Mouse (Mus musculus) layer of hippocampus, postnatal 25 days (tissue): ENCODE data around the gene Naxe. TPM values are rescaled to one million over a fixed set of nuclear protein-coding genes. Genes with fewer than 3 reads are reported as not detected.

ENCODE experiments used
- DNase-seq, 2 experiments: peaks; one replicate each; pipeline ENCODE4 v3.0.0; 2022; ENCODE audit warnings: mixed read lengths in 2 of 2, low spot score in 1 of 2; ENCODE audit errors: extremely low spot score in 1 of 2
- total RNA-seq, 2 experiments: library from RNA; stranded (reverse); gene quantifications; 2 replicates each; pipeline ENCODE4 v1.2.3; 2021

Gene Naxe
- total RNA-seq, result 10 to 100 TPM; 80.8 to 84.2 TPM

- peak; percentile 69 to 73 for DNase-seq
Measured at GRCm38 (mm10) chr3:88057902-88058696, at the start of gene Naxe. Gene Naxe, minus strand, starts transcription at chr3:88058495.

DNA sequence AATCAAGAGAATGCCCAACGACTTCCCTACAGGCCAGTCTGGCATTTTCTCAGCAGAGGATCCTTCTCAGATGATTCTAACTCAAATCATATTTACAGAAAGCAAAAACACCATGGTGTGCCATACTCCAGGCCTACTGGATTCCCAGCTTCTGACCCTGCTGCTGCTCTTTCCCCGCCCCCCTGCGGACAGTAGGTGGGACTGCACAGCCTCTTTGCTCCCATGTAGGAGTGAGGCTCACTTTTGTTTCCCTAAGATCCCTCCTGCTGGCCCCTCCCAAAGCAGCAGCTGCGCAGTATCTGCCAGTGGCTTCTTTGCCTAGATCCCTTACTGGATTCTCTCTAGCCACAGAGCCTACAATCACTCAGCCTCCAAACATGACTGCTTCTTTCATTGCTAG is 47.8 kb upstream of the Naxe start:
- no peak for DNase-seq

DNA sequence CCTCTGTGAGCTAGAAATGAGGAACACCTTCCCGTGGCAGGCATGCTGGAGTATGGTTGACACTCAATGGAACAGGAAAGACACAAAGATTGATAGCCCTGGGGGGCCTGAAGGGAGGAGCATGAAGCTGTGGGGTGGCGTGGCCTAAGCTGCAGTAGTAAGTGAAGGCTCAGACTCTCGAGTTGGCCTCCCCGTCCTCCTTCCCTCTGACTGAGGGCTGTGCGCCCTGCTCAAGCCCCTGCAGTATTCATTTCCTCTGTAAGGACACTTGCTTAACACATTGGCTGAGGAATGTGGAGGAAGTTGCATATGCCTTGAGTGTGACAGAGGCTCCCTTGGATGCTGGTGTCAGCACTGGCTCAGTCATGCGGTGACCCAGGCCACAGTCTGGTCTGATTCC is 44.3 kb upstream of the Naxe start:
- no peak for DNase-seq

DNA sequence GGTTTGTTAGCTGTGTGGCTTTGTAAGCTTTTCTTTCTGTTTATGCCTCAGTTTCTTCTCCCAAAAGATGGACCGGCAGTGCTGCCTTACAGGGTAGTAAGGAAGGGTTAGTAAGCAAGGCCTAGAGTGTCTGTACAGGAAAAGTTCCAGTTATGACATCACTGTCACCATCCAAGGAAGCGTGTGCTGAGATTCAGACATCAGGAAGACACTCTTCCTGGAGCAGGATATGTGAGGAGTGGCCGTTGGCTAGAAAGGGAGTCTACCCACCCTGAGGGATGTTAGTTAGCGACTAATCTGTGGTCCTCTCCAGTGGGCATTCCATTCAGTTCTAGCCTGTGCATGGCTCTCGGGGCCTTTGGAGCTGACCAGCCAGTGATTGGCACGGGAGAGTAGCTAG is 43.9 kb upstream of the Naxe start:
- no peak for DNase-seq

DNA sequence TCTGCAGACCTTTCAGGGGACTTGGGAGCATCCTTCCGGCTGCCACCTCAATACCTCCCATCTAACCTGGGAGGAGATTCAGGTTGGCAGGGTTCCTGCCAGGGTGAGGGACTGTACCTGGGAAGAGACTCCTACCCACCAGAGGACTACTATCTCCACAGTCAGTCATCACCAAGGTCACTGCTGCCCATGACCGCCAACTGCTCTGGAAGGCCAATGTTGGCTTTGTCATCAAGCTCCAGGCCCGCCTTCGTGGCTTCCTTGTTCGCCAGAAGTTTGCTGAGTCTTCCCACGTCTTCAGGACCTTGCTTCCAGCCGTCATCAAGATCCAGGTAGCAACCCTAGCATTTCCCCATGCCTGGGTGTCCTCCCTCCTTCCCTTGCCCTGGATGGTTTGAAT is 43.4 kb upstream of the Naxe start:
- DNase-seq, result no peak

DNA sequence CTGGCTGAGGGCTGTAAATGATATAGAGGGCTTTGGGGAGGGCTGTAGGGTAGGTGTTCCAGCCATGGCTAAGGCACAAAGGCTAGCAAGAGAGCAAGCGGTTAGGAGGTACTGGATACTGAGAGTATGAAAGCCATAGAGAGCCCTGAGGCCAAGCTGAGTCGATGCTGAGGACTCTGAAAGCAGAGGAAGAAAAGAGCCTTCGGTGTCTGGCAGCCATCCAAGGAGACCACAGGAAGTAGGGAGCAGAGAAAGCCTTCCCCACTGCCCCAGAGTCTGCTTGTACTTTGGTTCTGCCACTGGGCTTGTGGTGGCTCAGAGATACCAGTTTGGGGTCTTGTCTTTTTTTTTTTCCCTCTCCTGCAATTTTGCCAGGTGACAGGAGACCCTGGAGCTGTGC is 42.0 kb upstream of the Naxe start:
- peak in 1 of 2 experiments; percentile 21 for DNase-seq

DNA sequence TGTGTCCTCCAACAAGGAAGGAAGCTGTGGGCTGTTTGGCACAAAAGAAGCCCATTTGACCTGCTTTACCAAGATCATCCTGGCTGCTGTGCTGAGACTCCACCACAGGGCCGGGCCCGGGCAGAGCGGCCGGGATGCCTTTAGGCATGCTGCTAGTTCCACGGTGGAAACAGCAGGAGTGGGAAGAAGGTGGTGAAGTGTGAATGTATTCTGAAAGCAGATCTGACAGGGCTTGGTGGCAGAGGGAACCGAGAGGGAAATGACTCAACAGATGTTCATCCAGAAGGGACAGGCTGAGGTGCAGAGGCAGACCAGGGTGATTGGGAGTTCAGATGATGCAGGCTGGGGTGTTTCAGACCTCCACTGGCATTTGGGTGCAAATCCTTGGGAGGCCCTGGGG is 39.4 kb upstream of the Naxe start:
- no peak for DNase-seq

DNA sequence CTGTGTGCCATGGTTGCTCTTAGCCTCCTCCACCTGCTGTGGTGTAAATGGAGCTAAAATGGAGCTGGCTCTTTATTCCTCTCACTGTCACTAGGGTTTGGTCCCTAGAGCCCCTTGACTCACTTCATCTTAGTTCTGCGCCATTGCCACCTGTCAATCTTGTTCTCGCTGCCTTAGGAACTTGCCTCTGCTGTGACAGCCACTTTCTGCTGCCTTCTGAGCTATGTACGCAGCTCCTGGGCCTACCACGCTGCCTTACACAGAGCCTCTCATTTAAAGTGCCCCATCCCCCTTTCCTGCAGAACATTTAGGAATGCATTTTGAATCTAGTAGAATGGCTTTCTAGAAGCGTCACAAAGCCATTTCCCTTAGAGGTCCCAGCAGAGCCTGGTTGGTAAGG is 35.8 kb upstream of the Naxe start:
- no peak for DNase-seq

DNA sequence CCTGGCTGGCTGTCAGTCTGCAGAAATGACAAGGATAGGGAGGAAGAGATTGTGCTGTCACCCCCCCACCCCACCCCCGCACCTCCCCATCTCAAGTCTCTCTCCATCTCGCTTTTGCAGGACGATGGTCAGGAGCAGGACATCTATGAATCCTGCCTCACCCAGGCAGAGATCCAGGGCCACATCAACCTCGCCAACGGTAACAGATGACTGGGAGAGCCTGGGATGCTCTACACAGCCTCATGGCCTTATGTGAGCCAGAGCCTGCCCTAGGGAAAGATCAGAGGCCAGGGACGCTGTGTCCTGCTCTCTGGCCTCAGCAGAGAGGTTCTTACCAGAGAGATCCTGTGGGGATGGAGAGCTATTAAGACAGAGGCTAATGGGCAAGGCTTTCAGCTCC is 32.3 kb upstream of the Naxe start:
- no peak for DNase-seq

- no peak for DNase-seq
Measured at GRCm38 (mm10) chr3:88090106-88090505, 31.8 kb upstream of the Naxe start.

GRCm38 (mm10) chr3:88087688-88088087 is 29.4 kb upstream of the Naxe start:
- DNase-seq, result no peak

DNA sequence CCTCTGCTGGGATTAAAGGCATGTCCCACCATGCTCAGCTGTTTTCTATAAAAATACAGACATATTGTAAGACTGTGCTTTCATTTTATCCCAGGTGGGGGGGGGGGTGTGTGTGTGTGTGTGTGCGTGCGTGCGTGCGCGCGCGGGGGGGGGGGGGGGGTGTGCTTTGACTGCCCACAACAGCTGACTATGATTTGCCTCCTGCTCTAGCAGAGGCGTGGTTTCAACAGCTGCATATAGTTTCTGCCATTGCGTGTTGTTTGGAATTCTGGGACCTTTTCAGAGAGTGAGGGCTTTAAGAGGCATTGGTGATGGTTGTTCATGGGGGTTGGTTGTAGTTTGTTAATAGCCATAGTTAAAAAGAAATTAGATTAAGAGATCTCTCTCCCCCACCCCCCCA is 27.2 kb upstream of the Naxe start:
- DNase-seq, result no peak

- DNase-seq, result no peak
Measured at GRCm38 (mm10) chr3:88084001-88084400, 25.7 kb upstream of the Naxe start.

GRCm38 (mm10) chr3:88082663-88083062 is 24.4 kb upstream of the Naxe start:
- no peak for DNase-seq

DNA sequence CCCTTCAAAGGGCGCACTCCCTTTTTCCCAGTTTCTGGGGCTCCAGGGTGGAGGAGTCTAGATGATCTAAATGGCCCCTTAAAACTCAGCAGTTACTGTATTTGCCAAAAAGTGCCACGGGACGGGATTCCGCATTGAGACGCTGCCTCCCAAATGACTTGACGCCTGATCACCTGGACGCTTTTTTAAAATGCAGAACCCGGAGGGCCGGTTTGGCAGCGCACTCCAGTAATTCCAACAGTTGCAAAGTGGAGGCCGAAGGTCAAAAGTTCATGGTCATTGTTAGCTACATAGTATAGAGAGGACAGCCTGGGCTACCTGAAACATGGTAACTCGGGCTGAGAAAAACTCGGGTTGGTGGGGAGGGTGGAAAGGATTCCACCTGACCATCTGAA is 23.9 kb upstream of the Naxe start:
- DNase-seq, result no peak

DNA sequence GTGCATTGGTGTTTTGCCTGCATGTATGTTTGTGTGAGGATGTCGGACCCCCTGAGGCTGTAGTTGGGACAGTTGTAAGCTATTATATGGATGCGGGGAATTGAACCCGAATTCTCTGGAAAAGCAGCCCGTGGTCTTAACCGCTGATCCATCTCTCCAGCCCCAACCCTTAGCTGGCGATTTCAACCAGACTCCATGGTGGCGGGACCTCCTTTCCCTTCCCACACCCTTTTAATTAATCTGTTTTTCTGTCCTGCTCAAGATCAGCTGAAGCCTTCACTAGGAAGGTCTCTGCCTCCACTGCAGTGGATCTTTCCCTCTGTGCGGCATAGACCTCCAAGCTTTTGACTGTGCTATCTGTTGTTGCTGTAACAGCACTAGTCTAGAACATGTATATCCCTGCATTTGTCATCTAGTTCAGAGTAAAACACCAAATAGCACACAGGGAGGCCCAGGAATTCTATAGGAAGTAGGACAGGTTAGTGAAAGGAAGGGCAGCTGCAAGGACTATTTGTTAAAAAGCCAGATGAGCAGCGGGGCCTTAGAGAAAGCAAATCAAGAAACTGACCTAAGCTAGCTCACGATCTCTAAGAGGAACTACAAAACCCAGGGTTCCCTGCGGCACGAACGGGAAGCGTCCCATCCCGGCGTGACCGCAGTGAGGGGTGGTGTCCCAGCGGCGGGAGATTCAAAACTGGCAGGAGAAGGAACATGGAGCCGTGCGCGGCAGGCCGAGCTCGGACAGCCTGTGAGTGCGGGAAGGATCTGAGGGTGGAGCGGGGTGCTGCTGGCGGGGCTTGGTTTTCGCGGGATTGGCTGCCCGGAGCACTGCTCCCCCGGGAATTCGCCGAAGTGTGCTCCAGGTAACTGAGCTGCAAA is 23.3 kb upstream of the Naxe start, which contains the start of gene Iqgap3:
Iqgap3 (plus strand) TSS at position 627 of the 879 bp plus-strand sequence.
- DNase-seq, result peak; percentile 61 to 87

GRCm38 (mm10) chr3:88078204-88078603 is 19.9 kb upstream of the Naxe start, which contains the start of gene Ttc24:
Gene Ttc24, minus strand, starts transcription at chr3:88078304.
- no peak for DNase-seq

GRCm38 (mm10) chr3:88077441-88077840 is 19.1 kb upstream of the Naxe start:
- no peak for DNase-seq

- no peak for DNase-seq
Measured at GRCm38 (mm10) chr3:88074766-88075165, 16.5 kb upstream of the Naxe start.

- no peak for DNase-seq
Measured at GRCm38 (mm10) chr3:88074351-88074750, 16.1 kb upstream of the Naxe start.

DNA sequence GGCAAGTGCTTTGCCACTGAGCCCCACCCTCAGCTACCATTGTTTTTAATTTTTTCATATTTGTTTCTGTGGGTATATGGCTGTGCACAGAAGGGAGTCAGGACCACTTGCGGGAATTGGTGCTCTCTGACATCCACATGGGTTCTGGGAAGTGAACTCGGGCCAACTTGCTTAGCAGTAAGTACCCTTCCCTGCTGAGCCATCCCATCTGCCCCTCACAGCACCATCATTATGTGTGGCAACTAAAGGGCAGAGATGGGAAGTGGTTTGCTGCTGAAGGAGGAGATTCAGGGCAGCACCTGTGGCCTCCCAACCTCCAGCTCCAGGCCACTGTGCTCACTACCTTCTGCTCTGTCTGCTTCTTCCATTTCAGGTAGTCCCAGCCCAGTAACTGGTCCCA is 15.3 kb upstream of the Naxe start:
- no peak for DNase-seq
